ENCODE assay signal across 23 mouse cellular contexts in the genomic region with DNA sequence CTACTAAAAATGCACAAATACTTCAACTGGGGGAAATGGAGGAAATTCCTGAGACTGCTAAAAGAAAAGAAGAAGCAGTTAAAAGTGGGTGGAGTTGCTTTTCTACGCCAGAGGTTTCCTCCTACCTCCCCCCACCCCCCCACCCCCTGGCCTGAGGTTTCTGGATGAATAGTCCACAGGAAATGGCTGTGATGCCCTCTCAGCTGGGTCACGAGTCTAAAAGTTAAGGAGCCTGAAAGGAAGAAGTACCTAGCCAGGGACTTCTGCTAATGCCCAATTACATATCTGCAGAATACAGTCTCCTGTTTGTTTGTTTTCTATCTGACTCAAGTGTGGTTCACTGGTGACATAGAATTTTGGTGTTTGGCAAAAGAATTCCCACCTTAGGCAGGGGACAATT.
DNase-seq lines count a peak whose midpoint lies in the region; TF ChIP-seq lines count a peak whose summit lies in the region.
"Had no signal": no experiment of that assay in that cellular context is flagged by ENCODE, and none has a peak within 500 bp of the region (broad histone marks: within the 10 kb centered on the region; RNA-seq: fewer than 3 reads in every experiment).

No protein-coding gene starts in this region.

- intact Hi-C loops in left cerebral cortex, postnatal 10 days (cut with DNase I): no loop called here

- 30% methylated on average over 2 of the region's 2 CpGs for WGBS in kidney, adult 2 months

- H3K36me3 ChIP-seq in kidney, adult 2 months (ENCODE audit: control insufficient read depth, insufficient read depth, low read length): no peaks in the 10 kb centered on the region
- H3K36me3 ChIP-seq: hindbrain, embryonic 13.5 days; limb, embryonic 12.5 days; lung, embryonic 15.5 days; midbrain, embryonic 12.5 days; neural tube, embryonic 13.5 days had no signal

- DNase-seq in kidney, adult 2 months: peak; percentile 41
- DNase-seq in kidney, adult 11 months: no peak
- DNase-seq in kidney, postnatal 14 days: peak; percentile 35
- no peak for DNase-seq in kidney, adult 8-10 months
- peak; percentile 47 for DNase-seq in ZHBTc4 (ENCODE audit: low read depth, low spot score)
- no peak for DNase-seq in left cerebral cortex, postnatal 10 days (ENCODE audit: extremely low spot score in 1 of 2, low spot score in 2 of 2)
- DNase-seq in layer of hippocampus, postnatal 25 days (ENCODE audit: extremely low spot score in 1 of 2, low spot score in 1 of 2): no peak
- DNase-seq: adrenal gland, postnatal 14 days; cerebellum, adult 11-12 months; cerebellum, adult 9-11 months; forebrain, postnatal 0 days; gastrocnemius, postnatal 14 days; heart, postnatal 36 days; layer of hippocampus, adult 9-11 months; right cerebral cortex, postnatal 4 days; thymus, adult 2 months; thymus, postnatal 36 days had no signal

- no peaks in the 10 kb centered on the region for H3K4me1 ChIP-seq in kidney, adult 2 months (ENCODE audit: control insufficient read depth, insufficient read depth, low read length)
- H3K4me1 ChIP-seq: hindbrain, embryonic 13.5 days; lung, embryonic 15.5 days; midbrain, embryonic 12.5 days had no signal

- no peak overlapping the region for H3K4me3 ChIP-seq in kidney, adult 2 months (ENCODE audit: insufficient read depth, low read depth, low read length)
- H3K4me3 ChIP-seq: erythroblast, embryonic 14.5 days; hindbrain, embryonic 13.5 days; limb, embryonic 12.5 days; lung, embryonic 15.5 days; midbrain, embryonic 12.5 days; neural tube, embryonic 13.5 days had no signal

- no peaks in the 10 kb centered on the region for H3K27me3 ChIP-seq in kidney, adult 2 months (replicated peaks; ENCODE audit: control insufficient read depth, insufficient read depth, low read length)
- H3K27me3 ChIP-seq: hindbrain, embryonic 13.5 days; midbrain, embryonic 12.5 days had no signal

- no peak for TF ChIP-seq CTCF in kidney, adult 2 months (conservative IDR thresholded peaks at IDR 0.05; ENCODE audit: insufficient read depth, insufficient read length, low read depth, low read length)

- TF ChIP-seq POLR2A in kidney, adult 2 months (IDR thresholded peaks at IDR 0.05; ENCODE audit: low read depth, low read length): no peak

- H3K27ac ChIP-seq in kidney, adult 2 months (ENCODE audit: insufficient read depth, low read depth, low read length): peak overlapping the region; percentile 44; the same call in 1 of the 2 replicates
- H3K27ac ChIP-seq: hindbrain, embryonic 13.5 days; limb, embryonic 12.5 days; lung, embryonic 15.5 days; midbrain, embryonic 12.5 days; neural tube, embryonic 13.5 days had no signal

Comparison
In these comparisons a context has a peak if more than half of its experiments do, and no peak if none do; other contexts are left out.
1. DNase-seq: peak in kidney, adult 2 months (single experiment), kidney, postnatal 14 days (single experiment) and ZHBTc4 (single experiment); none in kidney, adult 11 months (single experiment), kidney, adult 8-10 months (0 of 2), left cerebral cortex, postnatal 10 days (0 of 2) and layer of hippocampus, postnatal 25 days (0 of 2).